Mouse (Mus musculus) liver, postnatal 0 days (tissue): ENCODE results near the gene Dab1.

Experiments
- CTCF ChIP-seq: sonication (generic); IDR thresholded peaks from 2 replicates; pipeline ENCODE4 v1.5.1; 2016; ENCODE audit warnings: antibody characterized with exemption, low read depth
- EP300 ChIP-seq: IDR thresholded peaks from 2 replicates; pipeline ENCODE4 v1.6.1; 2016; ENCODE audit warnings: antibody characterized with exemption, low read depth, mild to moderate bottlenecking

- TF ChIP-seq EP300 (no peak), CTCF (no peak)
These were observed 1141.9 kb downstream of the Dab1 start for GRCm38 (mm10) chr4:104760878-104761624.
